Mouse (Mus musculus) heart, embryonic 11.5 days (tissue): ENCODE measurements around the gene Pifo. TPM values are rescaled to one million over a fixed set of nuclear protein-coding genes. Genes with fewer than 3 reads are reported as not detected.
A peak's percentile ranks its signal among the peaks of the same experiment; 100 is the strongest.
"Not testable (repeated sequence)": the region's sequence is repeated elsewhere in the genome, so short reads cannot be mapped to it uniquely, and the experiment has no call there.

Experiments
- ATAC-seq: fragments of 200-750 bp; cut with Nextera tagmentation; replicated peaks from 2 replicates; pipeline ENCODE4 v1.8.0; 2017; ENCODE audit warnings: moderate library complexity; ENCODE audit not compliant: insufficient number of reproducible peaks, low FRiP score, low TSS enrichment
- H3K27ac ChIP-seq: fragments of 300-500 bp; sonication (generic); 2 replicates; pipeline ENCODE4 v1.5.1; 2014; ENCODE audit warnings: mild to moderate bottlenecking, low read depth, low read length
- H3K27me3 ChIP-seq: fragments of 300-500 bp; sonication (generic); 2 replicates; pipeline ENCODE4 v1.6.1; 2014; ENCODE audit warnings: mild to moderate bottlenecking, low read length, mixed read lengths; ENCODE audit not compliant: control insufficient read depth, insufficient read depth
- H3K36me3 ChIP-seq: fragments of 300-500 bp; sonication (generic); 2 replicates; pipeline ENCODE4 v1.6.1; 2014; ENCODE audit warnings: mild to moderate bottlenecking, low read length, moderate library complexity, mixed read lengths; ENCODE audit not compliant: control insufficient read depth, insufficient read depth
- H3K4me1 ChIP-seq: fragments of 300-500 bp; sonication (generic); 2 replicates; pipeline ENCODE4 v1.6.1; 2014; ENCODE audit warnings: low read length; ENCODE audit not compliant: control insufficient read depth, insufficient read depth
- H3K4me2 ChIP-seq: fragments of 300-500 bp; sonication (generic); 2 replicates; pipeline ENCODE4 v1.6.1; 2014; ENCODE audit warnings: mild to moderate bottlenecking, moderate library complexity
- H3K4me3 ChIP-seq: fragments of 300-500 bp; sonication (generic); 2 replicates; pipeline ENCODE4 v1.5.1; 2014; ENCODE audit warnings: low read depth, low read length
- H3K9ac ChIP-seq: fragments of 300-500 bp; sonication (generic); 2 replicates; pipeline ENCODE4 v1.6.1; 2014; ENCODE audit warnings: mild to moderate bottlenecking, low read depth, low read length, moderate library complexity
- H3K9me3 ChIP-seq: fragments of 300-500 bp; sonication (generic); replicated peaks from 2 replicates; pipeline ENCODE4 v1.6.1; 2016; ENCODE audit warnings: low read length; ENCODE audit not compliant: control insufficient read depth
- WGBS: fragments of 180-500 bp; shearing (Covaris S2); extraction: QIAGEN DNeasy Blood & Tissue Kit; methylation state at CpG from one replicate; pipeline ENCODE4 v1.1.7; 2014; ENCODE audit not compliant: insufficient replicate concordance; 5-methylcytosine and 5-hydroxymethylcytosine counted together
- polyA plus RNA-seq: library from polyadenylated mRNA; unstranded; fragments of >200 nt; fragmentation: Nextera tagmentation; extraction: Ambion mirVana; gene quantifications from 2 replicates; pipeline ENCODE4 v1.2.1, GENCODE M21; 2014

Pifo gene
- polyA plus RNA-seq, 1 experiment from 2014 or later, result 0.24 TPM

DNA sequence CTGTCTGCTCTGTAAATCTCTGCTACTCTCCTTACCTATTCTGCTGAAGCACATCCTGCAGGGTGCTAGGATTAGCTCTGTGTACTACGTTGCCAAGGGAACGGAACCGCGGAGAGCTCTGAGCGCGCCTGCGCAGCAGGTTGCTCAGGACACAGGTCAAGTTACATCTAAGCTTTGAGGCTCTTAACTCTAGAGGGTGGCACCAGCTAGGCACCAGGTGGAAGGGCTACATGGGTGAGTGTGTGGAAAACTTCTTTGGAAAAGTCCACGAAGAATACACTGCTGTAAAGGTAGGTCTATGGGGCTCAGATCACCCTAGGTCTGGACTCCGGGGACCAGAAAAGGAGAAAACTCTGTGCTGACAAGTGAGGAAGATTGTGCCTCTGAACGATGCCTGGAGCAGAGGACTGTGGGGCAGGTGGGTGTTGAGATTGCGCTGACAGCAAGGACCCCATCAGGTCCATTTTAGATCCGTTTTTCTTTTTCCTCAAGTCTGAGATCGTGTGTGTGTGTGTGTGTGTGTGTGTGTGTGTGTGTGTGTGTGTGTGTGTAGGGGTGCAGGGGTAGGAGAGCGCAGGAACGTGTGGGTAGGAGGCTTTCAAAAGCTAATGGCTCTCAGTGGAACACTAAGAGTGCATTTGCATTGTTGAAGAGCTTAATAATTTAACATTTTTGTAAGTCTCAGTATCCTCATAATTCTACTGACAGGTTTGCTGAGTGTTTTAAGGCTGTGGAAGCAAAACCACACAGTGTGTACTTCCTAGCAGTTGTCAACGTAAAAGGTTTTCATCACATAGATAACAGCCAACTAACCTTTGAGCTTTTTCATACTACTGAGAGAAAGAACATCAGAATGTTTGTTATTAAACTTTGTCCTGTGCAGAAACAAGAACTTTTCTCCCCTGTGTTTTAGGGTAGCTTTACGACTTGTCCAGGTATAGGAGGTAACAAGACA is 12.8 kb downstream of the Pifo start:
- 21% methylated on average over 17 of the region's 17 CpGs for WGBS
- Histone ChIP-seq H3K4me2 (peak overlapping the region; percentile 55), H3K4me3 (no peak overlapping the region), H3K27me3 (no peaks in the 10 kb centered on the region), H3K9me3 (no peaks in the 10 kb centered on the region), H3K27ac (no peak overlapping the region), H3K36me3 (no peaks in the 10 kb centered on the region), H3K9ac (no peak overlapping the region), H3K4me1 (no peaks in the 10 kb centered on the region; the same call in 1 of the 2 replicates)
- peak; percentile 63; the same call in 1 of the 2 replicates for ATAC-seq

- no peak overlapping the region for H3K9ac ChIP-seq
- H3K36me3 ChIP-seq, result no peaks in the 10 kb centered on the region
- no peaks in the 10 kb centered on the region for H3K27me3 ChIP-seq
- peak overlapping the region; percentile 55 for H3K4me2 ChIP-seq
- no peak; the same call in 1 of the 2 replicates for ATAC-seq
- no peaks in the 10 kb centered on the region for H3K9me3 ChIP-seq
- no peak overlapping the region for H3K4me3 ChIP-seq
- WGBS, result 16% methylated on average over 11 of the region's 11 CpGs
- no peaks in the 10 kb centered on the region; the same call in 1 of the 2 replicates for H3K4me1 ChIP-seq
- H3K27ac ChIP-seq, result no peak overlapping the region
These were observed 13.6 kb downstream of the Pifo start for GRCm38 (mm10) chr3:106000707-106001375.

GRCm38 (mm10) chr3:105994730-105995129 is 19.7 kb downstream of the Pifo start:
- no peaks in the 10 kb centered on the region for H3K4me1 ChIP-seq
- H3K36me3 ChIP-seq, result no peaks in the 10 kb centered on the region
- no peaks in the 10 kb centered on the region for H3K9me3 ChIP-seq
- no peaks in the 10 kb centered on the region for H3K27me3 ChIP-seq
- H3K4me3 ChIP-seq, result no peak overlapping the region
- no peak for ATAC-seq
- H3K27ac ChIP-seq, result no peak overlapping the region
- H3K4me2 ChIP-seq, result no peak overlapping the region
- 73% methylated on average over 2 of the region's 2 CpGs for WGBS
- H3K9ac ChIP-seq, result no peak overlapping the region

DNA sequence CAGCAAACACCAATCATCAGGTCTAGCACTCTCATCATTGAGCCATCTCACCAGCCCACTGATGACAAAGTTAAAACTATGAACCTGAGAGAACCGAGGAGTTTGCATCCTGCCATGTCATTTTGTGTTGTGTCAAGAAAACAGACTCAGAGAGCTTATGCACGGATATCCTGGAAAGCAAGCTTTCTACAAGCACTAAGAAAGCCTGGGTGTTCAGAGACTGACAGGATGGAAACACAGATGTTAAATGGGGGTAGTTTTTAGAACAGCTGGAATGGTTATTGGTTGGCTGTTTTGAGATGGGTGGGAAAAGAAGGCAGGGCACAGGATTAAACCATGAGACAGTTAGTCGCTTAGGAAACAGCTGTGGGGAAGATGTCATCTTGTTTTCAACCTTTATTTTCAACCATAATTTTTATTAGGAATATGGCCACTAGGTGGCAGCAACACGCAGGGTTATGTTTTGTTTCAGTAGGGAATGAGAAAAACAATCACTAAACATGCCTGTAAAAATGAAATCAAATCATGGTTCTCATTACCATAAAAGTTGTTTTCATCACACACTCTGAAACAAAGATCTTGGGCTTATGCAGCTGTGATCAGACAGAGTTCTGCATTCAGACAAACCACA is 22.7 kb downstream of the Pifo start:
- Histone ChIP-seq H3K4me1 (no peaks in the 10 kb centered on the region), H3K27ac (no peak overlapping the region), H3K4me2 (no peak overlapping the region), H3K9me3 (no peaks in the 10 kb centered on the region), H3K4me3 (no peak overlapping the region), H3K27me3 (no peaks in the 10 kb centered on the region), H3K36me3 (no peaks in the 10 kb centered on the region), H3K9ac (no peak overlapping the region)
- 28% methylated on average over 4 of the region's 4 CpGs for WGBS
- no peak for ATAC-seq

DNA sequence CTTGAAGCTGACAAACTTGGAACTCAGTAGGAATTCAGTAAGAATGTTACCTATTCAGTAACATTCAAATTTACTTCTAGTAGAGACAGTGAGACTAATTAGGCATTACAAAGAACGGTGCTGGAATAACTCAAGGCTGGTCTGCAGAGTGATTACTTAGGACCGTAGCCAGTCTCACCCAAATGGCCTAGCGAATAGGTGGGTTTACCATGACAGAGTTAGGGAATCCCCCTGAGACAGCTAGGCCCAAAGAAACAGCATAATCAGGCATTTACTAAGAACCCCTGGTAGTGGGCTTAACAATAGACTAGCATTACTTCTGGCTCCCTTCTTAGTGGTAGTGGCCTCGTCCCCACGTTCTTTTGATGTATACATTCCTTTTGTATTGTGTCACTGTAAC is 24.8 kb downstream of the Pifo start:
- H3K27me3 ChIP-seq, H3K36me3 ChIP-seq, H3K4me3 ChIP-seq, H3K9me3 ChIP-seq, H3K4me2 ChIP-seq, H3K4me1 ChIP-seq, H3K9ac ChIP-seq, ATAC-seq, H3K27ac ChIP-seq: not testable (repeated sequence)
- 60% methylated on average over 5 of the region's 5 CpGs for WGBS

GRCm38 (mm10) chr3:105974174-105974573 is 40.3 kb downstream of the Pifo start:
- 90% methylated on average over 2 of the region's 2 CpGs for WGBS
- Histone ChIP-seq H3K4me2 (no peak overlapping the region), H3K4me1 (no peaks in the 10 kb centered on the region), H3K27me3 (no peaks in the 10 kb centered on the region), H3K9me3 (no peaks in the 10 kb centered on the region), H3K9ac (no peak overlapping the region), H3K36me3 (no peaks in the 10 kb centered on the region), H3K27ac (no peak overlapping the region), H3K4me3 (no peak overlapping the region)
- ATAC-seq, result no peak

DNA sequence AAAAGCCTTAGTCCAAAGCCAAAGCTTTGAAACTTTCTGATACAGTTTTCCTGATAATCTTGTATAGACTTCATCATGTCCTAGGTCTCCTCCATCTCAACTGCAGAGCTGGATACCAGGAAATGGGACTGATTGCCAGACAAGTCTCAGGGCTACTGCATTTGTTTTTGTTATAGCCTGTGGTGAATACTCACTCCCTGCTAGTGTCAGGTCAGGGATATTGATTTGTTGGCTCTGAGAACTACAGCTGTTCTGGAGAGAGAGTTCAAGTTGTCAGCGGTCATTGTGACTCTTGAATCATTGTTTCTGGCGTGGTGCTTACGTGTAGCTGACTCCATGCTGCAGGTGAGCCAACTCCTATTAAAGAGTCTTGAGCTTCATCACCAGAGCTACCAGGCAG is 41.0 kb downstream of the Pifo start, which contains the start of gene Ovgp1:
TSS of gene Ovgp1 (plus strand) at position 301 of the 400 bp plus-strand sequence.
- H3K4me1 ChIP-seq, result no peaks in the 10 kb centered on the region
- no peaks in the 10 kb centered on the region for H3K9me3 ChIP-seq
- H3K27ac ChIP-seq, result no peak within 1 kb of the TSS
- no peak for ATAC-seq
- no peak within 1 kb of the TSS for H3K4me3 ChIP-seq
- 86% methylated on average over 3 of the region's 3 CpGs for WGBS
- H3K27me3 ChIP-seq, result no peaks in the 10 kb centered on the region
- H3K4me2 ChIP-seq, result no peak within 1 kb of the TSS
- H3K36me3 ChIP-seq, result peaks cover 4% of the 10 kb centered on the region
- no peak within 1 kb of the TSS for H3K9ac ChIP-seq

DNA sequence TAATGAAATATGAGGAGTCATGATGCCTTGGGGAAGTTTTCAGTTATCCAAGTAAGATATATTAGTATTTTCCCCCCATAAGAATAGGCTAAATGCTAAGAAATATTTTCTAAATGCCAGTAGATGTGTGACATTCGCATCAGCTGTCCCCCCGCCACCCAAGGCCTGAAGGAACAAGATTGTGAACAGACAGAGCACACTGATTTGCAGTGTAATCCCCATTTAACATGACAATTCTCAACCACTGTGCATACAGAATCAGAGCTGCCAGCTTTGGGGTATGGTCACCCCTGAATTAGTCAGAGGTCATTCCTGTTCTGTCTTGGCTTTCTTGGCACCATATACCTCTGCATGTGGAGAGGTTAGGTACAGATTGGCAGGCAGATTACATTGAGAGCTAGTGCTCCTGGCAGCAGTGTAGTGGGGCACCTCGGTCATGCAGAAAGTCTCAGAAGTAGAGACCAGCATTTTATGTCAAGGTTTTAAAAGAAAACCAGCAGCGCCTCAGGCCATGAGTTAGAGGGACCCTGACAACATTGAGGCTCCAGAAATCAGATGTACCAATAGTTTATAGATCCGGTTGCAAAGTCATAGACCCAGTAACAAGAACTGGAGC is 42.5 kb downstream of the Pifo start:
- Histone ChIP-seq H3K4me3 (no peak overlapping the region), H3K9me3 (no peaks in the 10 kb centered on the region), H3K27ac (no peak overlapping the region), H3K27me3 (no peaks in the 10 kb centered on the region), H3K9ac (no peak overlapping the region), H3K4me2 (no peak overlapping the region), H3K36me3 (peaks cover 9% of the 10 kb centered on the region), H3K4me1 (no peaks in the 10 kb centered on the region)
- ATAC-seq, result no peak
- WGBS, result 78% methylated on average over 5 of the region's 5 CpGs
